Mouse (Mus musculus) activated CD4-positive, CD25-positive, alpha-beta regulatory T cell (primary cell): ENCODE data around the gene Uqcrc1. TPM values are rescaled to one million over a fixed set of nuclear protein-coding genes. Genes with fewer than 3 reads are reported as not detected.

Source experiments
- polyA plus RNA-seq, 2 experiments: library from polyadenylated mRNA; unstranded; fragments of 100-300 nt; shearing (Covaris generic); gene quantifications; one replicate each; pipeline ENCODE4 v1.2.1; 2017

Gene Uqcrc1
- 100 to 1,000 TPM; 226 to 319 TPM for polyA plus RNA-seq

GRCm38 (mm10) chr9:108936418-108937364, at the start of gene Uqcrc1:
Uqcrc1 (plus strand) TSS chr9:108936633.

GRCm38 (mm10) chr9:108914491-108914890, 21.9 kb upstream of the Uqcrc1 start, which contains the start of gene Tmem89:
Tmem89 (plus strand) TSS chr9:108914619.

GRCm38 (mm10) chr9:108953081-108953636, 16.7 kb downstream of the Uqcrc1 start, which contains the start of gene Col7a1:
Col7a1 (plus strand) TSS chr9:108953586.

GRCm38 (mm10) chr9:108985710-108986109, 49.3 kb downstream of the Uqcrc1 start, which contains the start of gene Ucn2:
Ucn2 (plus strand) TSS chr9:108986010.

GRCm38 (mm10) chr9:108991428-108992084, 55.1 kb downstream of the Uqcrc1 start, which contains the start of gene Pfkfb4:
Pfkfb4 (plus strand) TSS chr9:108991778.

Other genes with a start within 250 kb of the Uqcrc1 start
- gene Prkar2a, start 247.3 kb upstream of the Uqcrc1 start, polyA plus RNA-seq: 10 to 100 TPM in 1 of 2 experiments, 1 to 10 TPM in 1; 9.3 to 17.8 TPM
- gene Ip6k2, start 152.8 kb upstream of the Uqcrc1 start, polyA plus RNA-seq: 10 to 100 TPM; 11.2 to 15.5 TPM
- 10 to 100 TPM in 1 of 2 experiments, 1 to 10 TPM in 1; 9.8 to 10.3 TPM for gene Nckipsd, start 128.3 kb upstream of the Uqcrc1 start, polyA plus RNA-seq
- under 1 TPM; 0.01 to 0.11 TPM for gene Celsr3, start 110.3 kb upstream of the Uqcrc1 start, polyA plus RNA-seq
- gene Slc26a6, start 83.3 kb upstream of the Uqcrc1 start, polyA plus RNA-seq: 10 to 100 TPM; 16.8 to 17.6 TPM
- under 1 TPM in 1 of 2 experiments, not detected in 1; 0.23 TPM for gene Tmem89, start 22.0 kb upstream of the Uqcrc1 start, polyA plus RNA-seq
- 1 to 10 TPM in 1 of 2 experiments, not detected in 1; 1.1 TPM for gene Col7a1, start 17.0 kb downstream of the Uqcrc1 start, polyA plus RNA-seq
- not detected for gene Ucn2, start 49.4 kb downstream of the Uqcrc1 start, polyA plus RNA-seq
- gene Pfkfb4, start 55.1 kb downstream of the Uqcrc1 start, polyA plus RNA-seq: 1 to 10 TPM; 1.3 to 3.7 TPM
- gene Shisa5, start 101.9 kb downstream of the Uqcrc1 start, polyA plus RNA-seq: 1,000 to 10,000 TPM; 2,463 to 4,029 TPM
- gene Trex1, start 123.1 kb downstream of the Uqcrc1 start, polyA plus RNA-seq: 100 to 1,000 TPM in 1 of 2 experiments, 10 to 100 TPM in 1; 47.4 to 133 TPM
- 10 to 100 TPM; 15.4 to 23.3 TPM for gene Atrip, start 137.5 kb downstream of the Uqcrc1 start, polyA plus RNA-seq
- gene Ccdc51, start 145.9 kb downstream of the Uqcrc1 start, polyA plus RNA-seq: 10 to 100 TPM; 11.4 to 12.4 TPM
- gene Tma7, start 146.0 kb downstream of the Uqcrc1 start, polyA plus RNA-seq: 100 to 1,000 TPM; 585 to 607 TPM
- 1 to 10 TPM in 1 of 2 experiments, under 1 TPM in 1; 0.79 to 1.5 TPM for gene Plxnb1, start 158.8 kb downstream of the Uqcrc1 start, polyA plus RNA-seq
- gene Fbxw21, start 225.4 kb downstream of the Uqcrc1 start, polyA plus RNA-seq: under 1 TPM in 1 of 2 experiments, not detected in 1; 0.45 TPM